9 mouse cellular contexts compared by ENCODE assay signal in the genomic region with DNA sequence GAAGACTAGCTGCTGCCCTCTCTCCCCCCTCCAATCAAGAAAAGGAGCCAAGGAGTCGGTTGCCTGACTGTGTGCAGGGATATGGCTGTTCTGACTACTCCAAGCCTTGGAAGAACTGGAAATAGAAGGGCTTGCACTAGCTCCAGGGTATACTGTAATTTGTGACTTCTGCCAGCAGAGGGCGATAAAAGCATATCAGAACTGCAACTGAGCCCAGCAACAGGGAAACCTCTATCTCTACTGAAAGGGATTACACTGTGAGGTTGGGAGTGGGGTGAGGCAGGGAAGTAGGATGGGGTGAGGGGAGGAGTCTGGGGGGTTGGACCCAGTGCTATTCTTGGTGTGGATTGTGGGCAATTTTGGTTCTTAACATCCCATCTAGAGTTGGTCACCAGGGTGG. TPM values are rescaled to one million over a fixed set of nuclear protein-coding genes. Genes with fewer than 3 reads are reported as not detected.
A peak's percentile ranks its signal among the peaks of the same experiment; 100 is the strongest.
DNase-seq lines count a peak whose midpoint lies in the region; ATAC-seq and TF ChIP-seq lines count a peak whose summit lies in the region.
"Had no signal": no experiment of that assay in that cellular context is flagged by ENCODE, and none has a peak within 500 bp of the region (broad histone marks: within the 10 kb centered on the region; RNA-seq: fewer than 3 reads in every experiment).

No protein-coding gene starts in this region.

- H3K4me1 ChIP-seq in forebrain, postnatal 0 days (ENCODE audit: insufficient read depth): 0 out of 2 replicates have a peak, but pooled peaks cover 3% of the 10 kb centered on the region
- H3K4me1 ChIP-seq in hindbrain, embryonic 10.5 days (replicated peaks): peaks cover 16% of the 10 kb centered on the region

- H3K4me3 ChIP-seq in forebrain, postnatal 0 days (ENCODE audit: low read depth, low read length): no peak overlapping the region
- H3K4me3 ChIP-seq in hindbrain, embryonic 10.5 days: no peak overlapping the region

- POLR2A ChIA-PET in Patski (lab: Charles Lee): interaction anchor here (0.9 kb wide), 1 partner anchor 20 kb away, joined by 3 read pairs; no protein-coding TSS in a partner anchor

- H3K36me3 ChIP-seq in forebrain, postnatal 0 days (ENCODE audit: insufficient read depth): no peaks in the 10 kb centered on the region
- H3K36me3 ChIP-seq in hindbrain, embryonic 10.5 days: no peaks in the 10 kb centered on the region

- no peaks in the 10 kb centered on the region for H3K9me3 ChIP-seq in forebrain, postnatal 0 days (ENCODE audit: low read length)
- H3K9me3 ChIP-seq in hindbrain, embryonic 10.5 days: no peaks in the 10 kb centered on the region

- peak; percentile 52 for ATAC-seq in Patski
- ATAC-seq in forebrain, postnatal 0 days: peak; percentile 82

- 12% methylated on average over 2 of the region's 2 CpGs for WGBS in forebrain, postnatal 0 days
- WGBS in hindbrain, embryonic 10.5 days: 7% methylated on average over 2 of the region's 2 CpGs

- H3K27me3 ChIP-seq in Patski: peaks cover 45% of the 10 kb centered on the region
- H3K27me3 ChIP-seq in forebrain, postnatal 0 days (ENCODE audit: insufficient read depth, low read length): no peaks in the 10 kb centered on the region
- peaks cover 21% of the 10 kb centered on the region for H3K27me3 ChIP-seq in hindbrain, embryonic 10.5 days (ENCODE audit: insufficient read depth, poor library complexity, severe bottlenecking)

- CTCF ChIA-PET in Patski (lab: Charles Lee): interaction anchor here (0.6 to 2.2 kb wide), 4 partner anchors 10 to 37 kb away, joined by 3 to 8 read pairs (median 5); no protein-coding TSS in a partner anchor

- peak; percentile 78 for TF ChIP-seq CTCF in Patski (IDR thresholded peaks at IDR 0.05)
- TF ChIP-seq CTCF in forebrain, postnatal 0 days (IDR thresholded peaks at IDR 0.05; ENCODE audit: low read depth): peak; percentile 93

- in situ Hi-C loops in Patski (cut with MboI; ENCODE audit: low pct_unique_long_range_greater_than_20kb): loop anchor here (10.0 kb wide), 1 partner anchor 678 kb away; no protein-coding TSS in a partner anchor

- DNase-seq in Patski (ENCODE audit: low read depth, low spot score): no peak
- DNase-seq in cerebellum, adult 11 months: peak; percentile 71
- peak; percentile 92 for DNase-seq in forebrain, postnatal 0 days
- DNase-seq in hindbrain, embryonic 10.5 days (ENCODE audit: low spot score): peak; percentile 76
- DNase-seq in layer of hippocampus, adult 9-10 months (ENCODE audit: low spot score): peak; percentile 84
- DNase-seq in lung, postnatal 10 days: peak; percentile 83
- DNase-seq in retina, postnatal 1 day: peak; percentile 88
- DNase-seq in urinary bladder, postnatal 25 days (ENCODE audit: low spot score): peak; percentile 63

- no peak overlapping the region for H3K9ac ChIP-seq in forebrain, postnatal 0 days

- H3K27ac ChIP-seq in forebrain, postnatal 0 days (ENCODE audit: low read depth, low read length): no peak overlapping the region
- H3K27ac ChIP-seq in hindbrain, embryonic 10.5 days: no peak overlapping the region
- H3K27ac ChIP-seq: macrophage had no signal

- H3K4me2 ChIP-seq in forebrain, postnatal 0 days (ENCODE audit: low read depth): no peak overlapping the region

RNA-seq across cellular contexts. Expression of a gene that starts 9.8 kb away (rescaled TPM):
- not detected for polyA plus RNA-seq in Patski (2021)
- total RNA-seq in forebrain, postnatal 0 days (2014; rRNA removed): not detected in 2 replicates
- not detected in 2 replicates for polyA plus RNA-seq in forebrain, postnatal 0 days (2015; fragmentation: Nextera tagmentation; extraction: Ambion mirVana)
- not detected in 2 replicates for polyA plus RNA-seq in hindbrain, embryonic 10.5 days (2016; fragmentation: Nextera tagmentation; extraction: Ambion mirVana)
- polyA plus RNA-seq: macrophage had no signal

RNA-seq across cellular contexts. Expression of a gene that starts 57.6 kb away (rescaled TPM):
- polyA plus RNA-seq in Patski (2021): 0.03 TPM
- total RNA-seq in forebrain, postnatal 0 days (2014; rRNA removed): 0.10 and 0.23 TPM in 2 replicates
- polyA plus RNA-seq in forebrain, postnatal 0 days (2015; fragmentation: Nextera tagmentation; extraction: Ambion mirVana): 0.14 and 0.23 TPM in 2 replicates
- polyA plus RNA-seq in hindbrain, embryonic 10.5 days (2016; fragmentation: Nextera tagmentation; extraction: Ambion mirVana): not detected in 2 replicates
